Mouse (Mus musculus) embryonic facial prominence, embryonic 14.5 days (tissue): ENCODE results near the gene 1700122O11Rik. TPM values are rescaled to one million over a fixed set of nuclear protein-coding genes. Genes with fewer than 3 reads are reported as not detected.

Experiments used
- polyA plus RNA-seq: library from polyadenylated mRNA; unstranded; fragments of >200 nt; fragmentation: Nextera tagmentation; extraction: Ambion mirVana; gene quantifications from 2 replicates; pipeline ENCODE4 v1.2.1, GENCODE M21; 2014

1700122O11Rik gene
- polyA plus RNA-seq, 1 experiment from 2014 or later: not detected

Other genes starting within 250 kb of the 1700122O11Rik start
- 54.5 and 64.6 TPM in 2 replicates for gene Mdfi, start 203.6 kb downstream of the 1700122O11Rik start, polyA plus RNA-seq
- 21.0 and 22.7 TPM in 2 replicates for gene Foxp4, start 113.6 kb downstream of the 1700122O11Rik start, polyA plus RNA-seq
- gene 1700067P10Rik, start 51.0 kb upstream of the 1700122O11Rik start, polyA plus RNA-seq: not detected in 2 replicates
- gene 9830107B12Rik, start 108.0 kb upstream of the 1700122O11Rik start, polyA plus RNA-seq: not detected in 2 replicates
- 0.08 and 0.10 TPM in 2 replicates for gene A530064D06Rik, start 129.0 kb upstream of the 1700122O11Rik start, polyA plus RNA-seq
- 0.08 TPM in 1 of 2 replicates, not detected in the other for gene Trem1, start 194.5 kb upstream of the 1700122O11Rik start, polyA plus RNA-seq
- 0.24 TPM in 1 of 2 replicates, not detected in the other for gene Trem3, start 209.5 kb upstream of the 1700122O11Rik start, polyA plus RNA-seq
- 0.13 and 0.21 TPM in 2 replicates for gene Treml4, start 226.0 kb upstream of the 1700122O11Rik start, polyA plus RNA-seq